In the genomic region with DNA sequence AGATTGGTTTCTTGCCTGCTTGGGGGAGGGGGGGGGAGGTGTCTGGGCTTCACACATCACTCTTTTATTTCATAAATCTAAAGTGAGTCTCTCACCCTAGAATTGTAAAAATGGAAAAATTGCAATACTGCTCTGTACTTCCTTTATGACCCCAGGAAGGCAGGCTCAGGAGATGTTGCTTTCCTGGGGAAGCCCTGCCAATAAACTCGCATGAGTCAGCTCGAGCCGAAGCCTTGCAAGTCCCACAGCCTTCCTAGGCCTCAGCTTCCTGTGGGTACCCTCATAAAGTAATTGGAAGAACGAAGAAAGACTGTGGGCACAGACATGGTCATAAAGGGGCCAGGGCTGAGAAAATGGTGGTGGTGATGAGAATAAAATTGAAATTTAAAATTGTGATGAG, we compare ENCODE assay signal across 26 mouse cellular contexts.
DNase-seq lines count a peak whose midpoint lies in the region; ATAC-seq and TF ChIP-seq lines count a peak whose summit lies in the region.
"Had no signal": no experiment of that assay in that cellular context is flagged by ENCODE, and none has a peak within 500 bp of the region (broad histone marks: within the 10 kb centered on the region; RNA-seq: fewer than 3 reads in every experiment).

No protein-coding gene starts in this region.

- H3K4me3 ChIP-seq in limb, embryonic 14.5 days (replicated peaks; ENCODE audit: low read length), result no peak overlapping the region
- H3K4me3 ChIP-seq: embryonic facial prominence, embryonic 10.5 days; embryonic facial prominence, embryonic 15.5 days; forebrain, embryonic 12.5 days; intestine, embryonic 15.5 days; liver, embryonic 12.5 days; midbrain, embryonic 12.5 days; neural tube, embryonic 13.5 days had no signal

- no peaks in the 10 kb centered on the region for H3K36me3 ChIP-seq in limb, embryonic 14.5 days (ENCODE audit: control insufficient read depth, insufficient read depth, low read length)
- H3K36me3 ChIP-seq: embryonic facial prominence, embryonic 10.5 days; embryonic facial prominence, embryonic 15.5 days; forebrain, embryonic 12.5 days; intestine, embryonic 15.5 days; liver, embryonic 12.5 days; midbrain, embryonic 12.5 days; neural tube, embryonic 13.5 days had no signal

- no peaks in the 10 kb centered on the region for H3K27me3 ChIP-seq in limb, embryonic 14.5 days (ENCODE audit: control insufficient read depth, insufficient read depth, low read length)
- H3K27me3 ChIP-seq: embryonic facial prominence, embryonic 15.5 days; forebrain, embryonic 12.5 days; intestine, embryonic 15.5 days; liver, embryonic 12.5 days; megakaryocyte, embryonic 14.5 days; midbrain, embryonic 12.5 days; neural tube, embryonic 13.5 days had no signal

- ATAC-seq in limb, embryonic 14.5 days (ENCODE audit: low FRiP score, low read depth), result peak; percentile 63
- ATAC-seq: forebrain, postnatal 0 days; hindbrain, postnatal 0 days; intestine, embryonic 15.5 days; liver, embryonic 12.5 days; liver, postnatal 0 days had no signal

- H3K4me1 ChIP-seq in limb, embryonic 14.5 days (ENCODE audit: control insufficient read depth, insufficient read depth, low read length), result peaks cover 6% of the 10 kb centered on the region; the same call in 1 of the 2 replicates
- H3K4me1 ChIP-seq: embryonic facial prominence, embryonic 10.5 days; embryonic facial prominence, embryonic 15.5 days; forebrain, embryonic 12.5 days; intestine, embryonic 15.5 days; liver, embryonic 12.5 days; megakaryocyte, embryonic 14.5 days; midbrain, embryonic 12.5 days; neural tube, embryonic 13.5 days had no signal

- no peak overlapping the region for H3K4me2 ChIP-seq in limb, embryonic 14.5 days (replicated peaks; ENCODE audit: low read depth, low read length, severe bottlenecking)
- H3K4me2 ChIP-seq: embryonic facial prominence, embryonic 15.5 days; forebrain, embryonic 12.5 days; intestine, embryonic 15.5 days; liver, embryonic 12.5 days; midbrain, embryonic 12.5 days; neural tube, embryonic 13.5 days had no signal

- no peaks in the 10 kb centered on the region for H3K9me3 ChIP-seq in limb, embryonic 14.5 days (ENCODE audit: control insufficient read depth, low read length)
- H3K9me3 ChIP-seq: embryonic facial prominence, embryonic 15.5 days; forebrain, embryonic 12.5 days; intestine, embryonic 15.5 days; liver, embryonic 12.5 days; midbrain, embryonic 12.5 days; neural tube, embryonic 13.5 days had no signal

- H3K27ac ChIP-seq in limb, embryonic 14.5 days (replicated peaks; ENCODE audit: low read depth, low read length), result no peak overlapping the region
- H3K27ac ChIP-seq: embryonic facial prominence, embryonic 10.5 days; embryonic facial prominence, embryonic 15.5 days; forebrain, embryonic 12.5 days; hindbrain, postnatal 0 days; intestine, embryonic 15.5 days; liver, embryonic 12.5 days; midbrain, embryonic 12.5 days; neural tube, embryonic 13.5 days had no signal

- H3K9ac ChIP-seq in limb, embryonic 14.5 days (ENCODE audit: low read depth, low read length, severe bottlenecking), result no peak overlapping the region
- H3K9ac ChIP-seq: embryonic facial prominence, embryonic 15.5 days; forebrain, embryonic 12.5 days; forebrain, postnatal 0 days; intestine, embryonic 15.5 days; liver, embryonic 12.5 days; liver, postnatal 0 days; midbrain, embryonic 12.5 days; neural tube, embryonic 13.5 days had no signal

- DNase-seq in adrenal gland, postnatal 10 days, result peak; percentile 25
- no peak for DNase-seq in adrenal gland, adult 18-20 months (ENCODE audit: low spot score in 2 of 2)
- DNase-seq in kidney, postnatal 14 days, result peak; percentile 10
- DNase-seq in kidney, adult 8-10 months, result no peak
- peak; percentile 29 for DNase-seq in 3T3-L1 (ENCODE audit: low read depth, low spot score)
- DNase-seq in limb, embryonic 14.5 days (ENCODE audit: low spot score), result peak; percentile 20
- no peak for DNase-seq in thymus, postnatal 0 days (ENCODE audit: low spot score)
- DNase-seq: B cell, adult 2 months; cerebellum, adult 8-10 months; cerebellum, postnatal 25 days; forebrain, postnatal 0 days; heart, postnatal 14 days; layer of hippocampus, adult 9-11 months; liver, postnatal 0 days; lung, postnatal 36 days; thymus, adult 2 months; thymus, postnatal 4 days had no signal

- no peak for TF ChIP-seq POLR2A in limb, embryonic 14.5 days (IDR thresholded peaks at IDR 0.05; ENCODE audit: borderline replicate concordance, extremely low read depth, insufficient read depth, insufficient read length)

- 33% methylated on average over 4 of the region's 4 CpGs for WGBS in limb, embryonic 14.5 days

Comparison
In these comparisons a context has a peak if more than half of its experiments do, and no peak if none do; other contexts are left out.
1. DNase-seq: peak in adrenal gland, postnatal 10 days (single experiment), kidney, postnatal 14 days (single experiment), 3T3-L1 (single experiment) and limb, embryonic 14.5 days (single experiment); none in adrenal gland, adult 18-20 months (0 of 2), kidney, adult 8-10 months (0 of 2) and thymus, postnatal 0 days (single experiment).